Mouse (Mus musculus) bone marrow, adult 2 months (tissue): Measurements from ENCODE around the gene Tubb3. TPM values are rescaled to one million over a fixed set of nuclear protein-coding genes. Genes with fewer than 3 reads are reported as not detected.

Source experiments
- H3K27ac ChIP-seq: fragments of 200-500 bp; 2 replicates; pipeline ENCODE4 v1.5.1; 2012; ENCODE audit warnings: low read depth, mild to moderate bottlenecking, control low read depth, inconsistent platforms, low read length; ENCODE audit not compliant: control insufficient read depth, poor library complexity, insufficient read depth
- H3K4me1 ChIP-seq: fragments of 200-500 bp; 2 replicates; pipeline ENCODE4 v1.6.1; 2011; ENCODE audit warnings: low read length; ENCODE audit not compliant: control insufficient read depth, insufficient read depth
- H3K4me3 ChIP-seq: fragments of 200-500 bp; replicated peaks from 2 replicates; pipeline ENCODE3; 2011; ENCODE audit warnings: mild to moderate bottlenecking, low read depth, low read length, control low read depth; ENCODE audit not compliant: control insufficient read depth
- CTCF ChIP-seq: fragments of 200-500 bp; IDR thresholded peaks from 2 replicates; pipeline ENCODE4 v1.5.1; 2011; ENCODE audit warnings: low read length, control low read depth; ENCODE audit not compliant: control insufficient read depth, insufficient read depth
- POLR2A ChIP-seq: fragments of 200-500 bp; IDR thresholded peaks from 2 replicates; pipeline ENCODE4 v1.6.1; 2011; ENCODE audit warnings: low read depth, mild to moderate bottlenecking, control low read depth, low read length, borderline replicate concordance; ENCODE audit not compliant: control insufficient read depth
- WGBS: fragments of 180-500 bp; shearing (Covaris S2); methylation state at CpG from one replicate; pipeline ENCODE4 v1.1.7; 2018; 5-methylcytosine and 5-hydroxymethylcytosine counted together
- polyA plus RNA-seq: library from polyadenylated mRNA; stranded (reverse); fragments of >200 nt; gene quantifications from 2 replicates; pipeline ENCODE4 v1.2.4, GENCODE M21; 2011; ENCODE audit warnings: low replicate concordance; ENCODE audit not compliant: missing spikeins, insufficient read depth, insufficient read length

The Tubb3 gene
- polyA plus RNA-seq, 1 experiment = 1.4 TPM

- no peak overlapping the region for H3K27ac ChIP-seq
- TF ChIP-seq POLR2A (no peak), CTCF (no peak)
- no peak overlapping the region for H3K4me3 ChIP-seq
- H3K4me1 ChIP-seq = no peaks in the 10 kb centered on the region
- 84% methylated on average over 3 of the region's 3 CpGs for WGBS
These were observed 24.2 kb upstream of the Tubb3 start for GRCm38 (mm10) chr8:123387041-123387440.

- 86% methylated on average over 8 of the region's 8 CpGs for WGBS
- Histone ChIP-seq H3K4me3 (no peak overlapping the region), H3K27ac (no peak overlapping the region), H3K4me1 (no peaks in the 10 kb centered on the region)
- TF ChIP-seq CTCF = no peak
- no peak for TF ChIP-seq POLR2A
These were observed 23.4 kb upstream of the Tubb3 start for GRCm38 (mm10) chr8:123387801-123388200.

- H3K4me1 ChIP-seq = no peaks in the 10 kb centered on the region
- 87% methylated on average over 7 of the region's 7 CpGs for WGBS
These were observed 22.2 kb upstream of the Tubb3 start for GRCm38 (mm10) chr8:123389026-123389425.

GRCm38 (mm10) chr8:123398308-123398707, 12.9 kb upstream of the Tubb3 start:
- no peaks in the 10 kb centered on the region for H3K4me1 ChIP-seq
- no peak overlapping the region for H3K27ac ChIP-seq
- no peak overlapping the region for H3K4me3 ChIP-seq
- no peak for TF ChIP-seq POLR2A
- no peak for TF ChIP-seq CTCF
- WGBS = 70% methylated on average over 13 of the region's 13 CpGs

More at GRCm38 (mm10) chr8:123389026-123389425, 22.2 kb upstream of the Tubb3 start:
- Histone ChIP-seq H3K27ac (no peak overlapping the region), H3K4me3 (no peak overlapping the region)
- TF ChIP-seq CTCF = no peak
- no peak for TF ChIP-seq POLR2A

- Histone ChIP-seq H3K27ac (no peak overlapping the region), H3K4me1 (no peaks in the 10 kb centered on the region), H3K4me3 (no peak overlapping the region)
- TF ChIP-seq CTCF (no peak), POLR2A (no peak)
- 88% methylated on average over 9 of the region's 9 CpGs for WGBS
These were observed 9.3 kb upstream of the Tubb3 start for GRCm38 (mm10) chr8:123401936-123402335.

GRCm38 (mm10) chr8:123402730-123403326, 8.4 kb upstream of the Tubb3 start:
- TF ChIP-seq POLR2A (no peak), CTCF (no peak)
- H3K27ac ChIP-seq = no peak overlapping the region
- WGBS = 86% methylated on average over 9 of the region's 9 CpGs
- H3K4me1 ChIP-seq = no peaks in the 10 kb centered on the region; the same call in 1 of the 2 replicates
- H3K4me3 ChIP-seq = no peak overlapping the region

GRCm38 (mm10) chr8:123404521-123404920, 6.7 kb upstream of the Tubb3 start:
- no peak for TF ChIP-seq POLR2A
- TF ChIP-seq CTCF = no peak
- Histone ChIP-seq H3K4me3 (no peak overlapping the region), H3K27ac (no peak overlapping the region), H3K4me1 (peaks cover 3% of the 10 kb centered on the region; the same call in 1 of the 2 replicates)
- 48% methylated on average over 8 of the region's 8 CpGs for WGBS

- H3K27ac ChIP-seq = no peak within 1 kb of the TSS
- peaks cover 3% of the 10 kb centered on the region; the same call in 1 of the 2 replicates for H3K4me1 ChIP-seq
- TF ChIP-seq CTCF (peak; percentile 88), POLR2A (no peak)
- no peak within 1 kb of the TSS for H3K4me3 ChIP-seq
- 11% methylated on average over 4 of the region's 4 CpGs for WGBS
These were observed 4.4 kb upstream of the Tubb3 start, which contains the start of gene Mc1r for GRCm38 (mm10) chr8:123406786-123407185. Mc1r (plus strand) TSS chr8:123407107.
